Mouse (Mus musculus): ENCODE measurements around the gene Map3k9.

The Map3k9 gene

GRCm38 (mm10) chr12:81781105-81781909 is at the start of gene Map3k9:
Gene Map3k9, minus strand, starts transcription at chr12:81781175.
- in situ Hi-C loops (cut with MboI; ENCODE audit: low sequenced_read_pairs), result loop anchor here (25.0 kb wide), 1 partner anchor 794 kb away; no protein-coding TSS in a partner anchor

GRCm38 (mm10) chr12:81828355-81828754 is 47.4 kb upstream of the Map3k9 start:
- in situ Hi-C loops (cut with MboI; ENCODE audit: low sequenced_read_pairs), result no loop called here

DNA sequence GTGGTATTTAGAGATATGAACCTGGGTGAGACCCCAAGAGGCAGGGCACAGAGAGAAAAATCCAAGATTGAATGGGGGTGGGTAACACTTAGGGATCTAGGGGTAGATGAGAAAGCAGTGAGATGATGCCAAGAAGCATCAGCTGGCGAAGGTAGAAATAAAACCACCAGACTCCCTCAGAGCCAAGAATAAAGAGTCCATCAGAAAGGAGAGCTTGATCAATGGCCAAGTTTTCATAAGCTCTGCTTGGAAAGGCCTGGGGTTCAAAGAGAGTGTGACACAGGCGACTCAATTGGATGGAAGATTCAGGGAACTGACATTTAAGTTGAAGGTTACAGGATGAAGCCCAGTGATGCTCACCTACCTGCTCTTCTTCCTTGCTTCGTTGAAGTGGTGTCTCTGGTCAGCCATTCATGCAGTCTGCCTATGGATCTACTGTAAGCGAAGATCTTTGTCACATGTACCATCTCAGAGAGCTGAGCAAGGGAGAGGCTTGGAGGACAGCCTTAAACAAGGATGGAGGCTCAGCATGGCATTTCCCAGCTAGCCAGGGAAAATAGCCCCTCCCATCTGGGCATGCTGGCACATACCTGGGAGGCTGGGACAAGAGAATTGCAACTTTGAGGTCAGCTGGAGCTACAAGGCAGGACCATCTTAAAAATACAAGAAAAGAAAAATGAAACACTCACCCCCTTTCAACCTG is 42.0 kb upstream of the Map3k9 start:
- in situ Hi-C loops (cut with MboI; ENCODE audit: low sequenced_read_pairs), result no loop called here

- in situ Hi-C loops (cut with MboI; ENCODE audit: low sequenced_read_pairs), result no loop called here
These were observed 41.2 kb upstream of the Map3k9 start for GRCm38 (mm10) chr12:81822176-81822575.

GRCm38 (mm10) chr12:81820700-81821099 is 39.7 kb upstream of the Map3k9 start:
- in situ Hi-C loops (cut with MboI; ENCODE audit: low sequenced_read_pairs), result no loop called here

DNA sequence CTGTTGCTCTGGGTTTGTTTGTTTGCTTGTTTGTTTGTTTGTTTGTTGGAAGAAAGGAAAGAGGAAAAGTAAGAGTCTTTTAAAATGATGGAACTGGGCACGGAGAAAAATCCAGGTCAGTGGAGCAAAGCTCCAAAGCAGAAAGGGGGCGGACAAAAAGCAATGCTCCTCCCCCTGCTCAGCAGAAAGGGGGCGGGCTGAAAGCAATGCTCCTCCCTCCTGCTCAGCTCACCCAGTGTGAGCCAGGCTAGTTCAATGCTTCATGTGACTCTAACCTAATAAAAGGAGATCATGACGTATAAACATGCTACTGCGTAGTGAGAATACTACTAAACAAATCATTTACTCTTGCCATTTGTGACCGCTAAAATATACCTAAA is 36.1 kb upstream of the Map3k9 start:
- in situ Hi-C loops (cut with MboI; ENCODE audit: low sequenced_read_pairs), result no loop called here

DNA sequence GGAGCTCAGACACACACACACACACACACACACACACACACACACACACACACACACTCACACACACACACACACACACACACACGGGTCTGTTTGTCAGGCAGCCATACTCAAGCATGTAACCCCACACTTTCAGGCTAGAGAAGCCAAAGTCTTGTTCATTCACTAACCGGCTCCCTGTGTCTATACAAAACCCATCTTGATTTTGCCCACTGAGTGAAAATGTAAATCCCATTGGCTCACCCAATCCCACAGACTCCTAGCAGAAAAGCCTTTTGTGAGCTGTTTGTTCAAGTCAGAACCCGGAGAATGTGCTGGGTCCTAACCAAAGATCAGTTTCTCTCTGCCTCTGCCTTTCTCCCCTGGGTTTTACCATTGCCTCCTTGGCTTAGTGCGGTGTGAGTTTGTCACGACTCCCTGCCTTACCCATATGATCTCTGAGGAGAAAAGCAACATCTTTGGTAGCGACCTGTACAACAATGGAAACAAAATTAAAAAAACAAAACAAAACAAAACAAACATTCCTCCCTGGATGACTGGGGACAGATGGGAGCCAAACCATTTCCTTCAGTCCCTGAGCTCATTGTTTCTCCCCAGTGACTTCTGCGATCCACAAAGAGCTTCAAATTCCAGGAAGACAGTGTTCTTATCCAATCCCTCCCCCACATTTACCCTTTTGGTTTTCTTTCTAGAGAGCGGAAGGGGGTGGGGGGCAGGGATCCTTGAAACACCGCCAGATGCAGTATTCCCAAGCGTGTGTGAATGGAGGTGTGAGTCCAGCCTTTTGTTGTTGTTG is 35.6 kb upstream of the Map3k9 start:
- in situ Hi-C loops (cut with MboI; ENCODE audit: low sequenced_read_pairs), result no loop called here

DNA sequence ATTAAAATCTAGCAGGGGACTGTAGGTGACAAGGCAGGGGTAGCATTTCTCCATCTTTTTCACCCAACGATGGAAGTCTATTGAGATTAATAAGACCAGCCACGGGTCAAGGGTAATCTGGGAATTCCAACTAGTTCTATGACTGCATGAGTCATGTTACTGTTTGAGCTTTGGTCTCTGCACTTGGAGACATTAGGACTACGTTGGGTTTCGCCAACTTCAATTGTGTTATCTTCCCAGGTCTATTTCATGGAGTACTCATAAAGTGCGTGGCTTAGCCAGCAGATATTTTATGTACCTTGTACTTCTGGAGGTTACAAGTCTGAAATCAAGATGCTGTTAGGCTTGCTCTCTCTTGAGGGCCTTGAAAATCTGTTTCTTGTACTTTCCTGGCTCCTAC is 33.8 kb upstream of the Map3k9 start:
- in situ Hi-C loops (cut with MboI; ENCODE audit: low sequenced_read_pairs), result no loop called here

GRCm38 (mm10) chr12:81810417-81810816 is 29.4 kb upstream of the Map3k9 start:
- in situ Hi-C loops (cut with MboI; ENCODE audit: low sequenced_read_pairs), result no loop called here

GRCm38 (mm10) chr12:81808596-81808995 is 27.6 kb upstream of the Map3k9 start:
- in situ Hi-C loops (cut with MboI; ENCODE audit: low sequenced_read_pairs), result no loop called here

DNA sequence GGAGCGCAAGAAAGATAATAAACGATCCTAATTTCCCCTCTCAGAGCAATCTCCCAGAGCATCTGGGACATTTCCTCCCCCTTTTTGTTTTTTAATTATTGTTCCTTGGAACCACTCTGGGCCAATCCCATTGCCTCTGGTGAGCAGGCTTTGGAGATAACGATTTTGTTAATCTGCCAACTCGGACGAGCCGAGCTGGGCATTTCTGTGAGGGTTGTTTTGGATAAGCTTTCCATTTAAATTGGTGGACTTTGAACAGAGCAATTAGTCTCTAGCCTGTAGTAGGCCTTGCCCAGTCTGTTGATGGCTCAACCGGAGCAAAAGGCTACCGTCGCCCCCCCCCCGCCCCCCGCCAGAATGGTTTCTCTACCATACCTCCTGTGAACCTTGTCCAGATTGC is 27.0 kb upstream of the Map3k9 start:
- in situ Hi-C loops (cut with MboI; ENCODE audit: low sequenced_read_pairs), result no loop called here

DNA sequence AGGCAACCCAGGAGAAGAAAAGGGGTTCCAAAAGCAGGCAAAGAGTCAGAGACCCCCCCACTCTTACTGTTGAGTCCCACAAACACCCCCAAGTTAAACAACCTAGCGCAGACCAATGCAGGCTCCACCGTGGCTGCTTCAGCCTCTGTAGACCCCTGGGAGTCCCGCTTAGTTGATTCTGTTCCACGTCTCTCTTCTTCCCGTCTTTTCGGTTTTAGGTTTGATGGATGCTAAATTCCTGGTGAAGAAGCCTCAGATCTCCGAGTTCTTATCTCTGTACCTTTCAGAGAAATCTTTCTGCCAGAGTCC is 26.5 kb upstream of the Map3k9 start:
- in situ Hi-C loops (cut with MboI; ENCODE audit: low sequenced_read_pairs), result no loop called here

GRCm38 (mm10) chr12:81806759-81807528 is 26.0 kb upstream of the Map3k9 start:
- in situ Hi-C loops (cut with MboI; ENCODE audit: low sequenced_read_pairs), result no loop called here

DNA sequence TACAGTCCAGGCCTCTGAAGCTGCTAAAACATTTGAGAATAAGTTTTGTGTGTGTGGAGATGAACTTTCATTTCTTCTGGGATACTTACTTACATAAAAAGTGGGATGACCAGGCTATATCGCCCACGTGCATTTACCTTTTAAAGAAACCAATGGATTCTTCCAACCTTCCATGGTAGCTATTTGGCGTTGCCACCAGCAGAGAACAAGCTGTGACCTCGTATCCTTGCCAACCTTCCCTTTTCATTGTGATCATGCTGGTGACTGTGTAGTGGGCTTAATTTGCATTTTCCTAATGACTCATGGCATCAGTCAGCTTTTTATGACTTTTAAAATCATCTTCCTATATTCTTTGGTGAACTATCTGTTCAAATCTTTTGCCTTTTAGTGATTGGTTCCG is 25.1 kb upstream of the Map3k9 start:
- in situ Hi-C loops (cut with MboI; ENCODE audit: low sequenced_read_pairs), result no loop called here

GRCm38 (mm10) chr12:81803803-81804202 is 22.8 kb upstream of the Map3k9 start:
- in situ Hi-C loops (cut with MboI; ENCODE audit: low sequenced_read_pairs), result no loop called here

DNA sequence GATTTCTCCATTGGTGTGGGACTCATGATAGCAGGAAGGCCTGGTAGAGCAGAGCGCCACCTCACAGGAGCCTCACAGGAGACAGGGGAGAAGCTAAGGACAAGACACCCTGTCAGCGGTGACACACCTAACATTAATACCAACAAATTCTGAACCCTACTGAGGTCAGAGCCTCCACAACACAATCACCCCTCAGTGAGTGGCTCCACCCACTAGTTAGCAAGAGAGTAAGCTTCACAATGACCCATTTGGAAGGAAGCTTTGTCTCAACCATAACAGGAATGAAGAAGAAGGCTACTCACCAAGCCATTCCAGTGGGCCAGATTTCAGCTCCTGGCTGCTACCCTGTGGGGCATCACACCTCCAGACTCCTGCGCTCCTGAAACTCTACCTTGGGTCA is 22.0 kb upstream of the Map3k9 start:
- in situ Hi-C loops (cut with MboI; ENCODE audit: low sequenced_read_pairs), result no loop called here

DNA sequence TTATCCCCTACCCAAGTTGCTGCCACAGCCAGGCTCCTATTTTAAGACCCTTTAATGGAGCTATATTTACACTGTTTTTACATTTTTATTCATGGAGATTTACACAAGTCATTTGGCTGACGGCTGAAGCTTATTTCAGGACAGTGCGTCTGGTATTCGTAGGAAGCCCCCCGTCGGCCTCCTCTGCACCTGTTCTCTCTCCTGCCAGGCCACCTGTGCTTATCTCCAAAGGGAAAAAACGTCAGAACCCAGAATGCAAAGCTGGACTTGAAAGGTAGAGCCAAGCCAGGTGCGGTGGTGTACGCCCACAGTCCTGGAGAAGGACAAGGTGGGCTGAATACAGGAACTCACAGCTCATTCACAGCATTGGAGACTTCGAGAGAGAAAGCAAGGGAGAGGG is 20.2 kb upstream of the Map3k9 start:
- in situ Hi-C loops (cut with MboI; ENCODE audit: low sequenced_read_pairs), result no loop called here

GRCm38 (mm10) chr12:81796541-81796940 is 15.6 kb upstream of the Map3k9 start:
- in situ Hi-C loops (cut with MboI; ENCODE audit: low sequenced_read_pairs), result loop anchor here (10.0 to 25.0 kb wide), 2 partner anchors 118 to 809 kb away; no protein-coding TSS in a partner anchor

DNA sequence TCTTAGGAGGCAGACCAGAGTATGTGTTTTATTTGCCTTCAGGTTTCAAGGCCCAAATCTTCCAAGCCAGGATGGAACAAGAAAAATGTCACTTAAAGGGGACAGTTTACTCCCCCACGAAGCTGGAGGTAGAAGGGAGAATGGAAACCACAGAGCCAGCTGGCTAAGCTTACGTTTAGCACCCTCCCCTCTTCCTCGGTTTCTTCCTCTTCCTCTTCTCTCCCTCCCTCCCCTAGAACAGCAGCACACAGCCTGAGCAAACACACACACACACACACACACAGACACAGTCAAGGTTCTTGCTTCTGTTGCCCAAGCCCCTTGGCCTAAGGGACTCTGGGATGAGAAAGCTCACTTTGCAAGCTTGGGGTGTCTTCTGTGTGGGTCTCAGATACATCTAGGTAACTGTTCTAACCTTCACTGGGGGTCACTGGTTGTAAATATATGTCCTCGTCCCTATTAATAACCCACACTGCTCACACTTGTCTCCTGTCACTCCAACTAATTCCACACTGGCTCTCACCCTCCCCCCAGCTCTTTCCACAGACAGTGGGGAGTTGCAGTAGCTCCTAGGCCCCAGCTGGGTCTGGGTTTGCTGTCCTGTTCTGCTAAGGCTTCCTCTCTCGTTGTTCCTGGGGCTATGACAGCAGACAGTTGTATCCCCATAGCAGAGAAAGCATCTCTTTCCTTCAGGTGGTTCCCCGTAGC is 11.7 kb upstream of the Map3k9 start:
- in situ Hi-C loops (cut with MboI; ENCODE audit: low sequenced_read_pairs), result loop anchor here (10.0 to 25.0 kb wide), 2 partner anchors 122 to 805 kb away; no protein-coding TSS in a partner anchor

DNA sequence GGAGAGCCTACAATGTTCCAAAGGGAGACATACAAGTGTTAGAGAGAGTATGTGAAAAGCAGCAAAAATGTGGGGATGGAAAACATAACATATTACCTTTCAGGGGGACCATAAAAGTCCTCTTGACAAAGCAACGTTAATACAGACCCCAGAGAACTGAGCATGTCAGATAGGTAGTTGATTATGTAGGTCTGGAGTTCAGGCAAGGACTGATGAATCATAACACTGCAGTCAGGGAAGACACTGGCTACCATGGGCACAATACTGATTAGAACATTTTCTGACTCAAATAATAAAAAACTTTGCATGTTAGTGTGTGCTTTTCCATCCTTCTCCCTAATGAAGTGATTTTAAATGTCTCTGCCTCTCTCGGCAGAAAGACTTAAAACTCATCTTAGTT is 8.5 kb upstream of the Map3k9 start:
- in situ Hi-C loops (cut with MboI; ENCODE audit: low sequenced_read_pairs), result loop anchor here (5.0 to 25.0 kb wide), 2 partner anchors 172 to 802 kb away; no protein-coding TSS in a partner anchor
